Mouse (Mus musculus): ENCODE results near the gene Osbp. TPM values are rescaled to one million over a fixed set of nuclear protein-coding genes. Genes with fewer than 3 reads are reported as not detected.

Gene Osbp
- total RNA-seq, 2 experiments from 2014 or later, result 69.5 to 71.2 TPM

DNA sequence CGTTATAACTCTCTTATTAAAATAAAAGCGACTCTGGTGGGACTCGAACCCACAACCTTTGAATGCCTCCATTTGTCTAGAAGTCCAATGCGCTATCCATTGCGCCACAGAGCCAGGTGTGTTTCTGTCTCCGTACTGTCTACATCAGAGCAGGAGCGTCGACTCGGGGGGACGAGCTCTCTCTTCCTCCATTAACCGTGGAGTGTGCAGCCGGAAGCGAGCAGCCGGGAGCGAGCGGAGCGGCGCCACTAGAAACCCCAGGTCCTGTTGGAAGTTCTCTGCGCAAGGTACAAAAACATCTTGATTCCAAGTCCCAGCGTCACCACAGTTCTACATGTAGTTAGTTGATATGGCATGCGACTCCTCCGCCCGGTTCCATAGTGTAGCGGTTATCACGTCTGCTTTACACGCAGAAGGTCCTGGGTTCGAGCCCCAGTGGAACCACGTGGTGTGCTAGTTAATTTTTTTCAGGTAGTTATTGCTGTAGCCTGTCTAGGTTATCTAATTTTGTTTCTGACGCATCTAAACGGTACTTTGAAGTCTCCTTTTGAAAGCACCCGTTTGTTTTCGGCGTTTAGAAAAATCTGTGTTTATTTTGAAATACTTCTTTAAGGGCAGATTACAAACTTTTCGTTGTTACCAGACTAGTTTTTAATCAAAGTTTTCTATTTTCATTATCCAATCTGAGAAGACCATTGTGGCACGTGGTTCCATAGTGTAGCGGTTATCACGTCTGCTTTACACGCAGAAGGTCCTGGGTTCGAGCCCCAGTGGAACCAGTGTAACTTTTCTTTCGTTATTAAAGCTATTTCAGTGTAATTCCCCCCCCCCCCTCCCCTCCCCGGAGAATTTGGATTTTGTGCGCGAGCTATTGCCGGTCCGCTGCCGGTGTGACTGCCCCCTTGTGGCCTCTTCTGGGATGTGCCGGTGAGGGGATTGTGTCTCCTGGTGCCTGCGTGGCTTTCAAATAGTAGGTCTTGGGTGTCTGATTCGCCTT lies 46.1 kb downstream of the Osbp start:
- peak; percentile 94 for DNase-seq

DNA sequence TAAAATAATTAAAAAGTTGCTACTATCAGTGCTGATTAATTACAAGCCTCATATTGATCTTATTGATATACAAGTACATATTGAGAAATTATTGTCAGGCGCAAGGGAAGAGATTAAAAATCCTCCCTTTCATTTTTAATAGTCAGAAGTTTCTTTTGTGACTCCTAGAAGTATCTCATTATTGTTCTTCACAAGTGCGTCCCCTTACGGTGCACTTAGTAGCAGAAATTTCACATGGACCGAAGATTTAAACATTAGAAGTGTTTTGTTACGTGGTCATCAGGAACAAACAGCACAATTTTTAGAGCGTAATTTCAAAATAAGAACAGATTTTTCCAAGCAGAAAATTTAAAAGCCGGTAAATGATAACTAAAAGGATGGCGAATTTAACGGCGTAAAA lies 46.9 kb downstream of the Osbp start:
- DNase-seq, result no peak

DNA sequence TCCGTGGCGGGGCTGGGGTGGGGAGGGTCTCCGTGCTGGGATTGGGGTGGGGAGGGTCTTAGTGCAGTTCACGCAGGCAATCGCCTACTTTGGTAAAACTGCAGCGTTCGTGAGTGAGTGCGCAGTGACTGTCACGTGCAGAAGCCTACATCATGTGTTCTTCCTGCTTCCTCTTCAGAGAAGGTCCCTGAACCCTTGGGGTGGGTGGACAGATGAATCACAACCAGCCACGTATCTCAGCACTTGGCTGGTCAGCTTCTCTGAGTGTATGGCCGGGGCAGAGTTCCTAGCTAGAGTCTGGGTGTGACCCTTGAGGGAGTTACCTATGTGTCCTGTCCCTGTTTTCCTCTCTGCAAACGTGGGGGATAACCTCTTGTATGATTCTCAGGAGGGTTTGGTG lies 47.5 kb downstream of the Osbp start:
- DNase-seq, result peak; percentile 58

DNA sequence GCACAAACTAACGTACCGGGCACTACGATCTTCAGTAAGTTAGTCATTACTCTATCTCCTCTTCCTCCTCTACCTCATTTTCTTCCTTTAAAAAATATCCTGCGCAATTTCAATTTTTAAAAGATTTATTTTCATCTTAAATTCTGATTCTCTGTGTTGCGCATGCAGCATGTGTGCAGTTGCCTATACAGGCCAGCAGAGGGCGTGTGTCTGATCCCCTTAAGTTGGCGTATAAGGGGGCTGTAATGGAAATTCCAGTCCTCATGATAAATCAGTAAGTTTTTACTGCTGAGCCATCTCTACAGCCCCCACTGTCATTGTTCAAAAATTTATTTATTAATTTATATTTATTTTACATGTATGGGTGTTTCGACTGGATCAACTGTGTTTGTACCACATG lies 50.0 kb downstream of the Osbp start:
- DNase-seq, result no peak

DNA sequence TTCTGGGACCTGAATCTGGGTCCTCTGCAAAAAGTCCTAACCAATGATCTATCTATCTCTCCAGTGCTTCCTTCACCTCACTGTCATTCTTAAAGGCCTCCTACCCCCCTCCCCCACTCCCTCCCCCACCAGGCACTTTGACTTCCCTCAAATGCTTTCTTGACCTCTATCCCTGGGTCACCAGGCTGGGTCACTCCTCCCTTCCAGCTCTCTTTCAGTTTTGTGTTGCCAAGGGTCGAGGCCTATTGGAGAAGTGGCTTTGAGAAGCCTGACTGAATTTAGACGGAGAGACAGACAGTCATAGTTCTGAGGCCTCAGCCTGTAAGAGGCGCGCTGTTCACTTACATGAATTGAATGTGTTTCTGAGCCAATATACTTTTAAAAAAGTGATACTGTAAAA lies 50.5 kb downstream of the Osbp start:
- DNase-seq, result no peak

DNA sequence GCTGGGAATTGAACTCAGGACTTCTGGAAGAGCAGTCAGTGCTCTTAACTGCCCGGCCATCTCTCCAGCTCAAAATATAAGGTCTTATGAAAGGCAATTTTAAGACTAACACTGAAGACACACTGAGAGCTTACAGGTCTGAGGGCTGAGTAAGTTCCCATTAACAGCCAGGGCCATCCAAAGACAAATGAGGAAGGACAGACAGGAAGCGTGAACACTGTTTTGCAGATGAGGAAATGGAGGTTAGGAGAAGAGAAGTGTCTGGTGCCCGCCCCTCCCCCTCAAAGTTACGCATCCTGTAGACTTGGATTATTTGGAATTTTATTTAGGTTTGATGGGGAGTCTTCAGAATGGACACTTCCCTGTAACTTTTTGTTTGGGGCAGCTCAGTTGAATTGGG lies 58.4 kb downstream of the Osbp start:
- DNase-seq, result no peak

DNA sequence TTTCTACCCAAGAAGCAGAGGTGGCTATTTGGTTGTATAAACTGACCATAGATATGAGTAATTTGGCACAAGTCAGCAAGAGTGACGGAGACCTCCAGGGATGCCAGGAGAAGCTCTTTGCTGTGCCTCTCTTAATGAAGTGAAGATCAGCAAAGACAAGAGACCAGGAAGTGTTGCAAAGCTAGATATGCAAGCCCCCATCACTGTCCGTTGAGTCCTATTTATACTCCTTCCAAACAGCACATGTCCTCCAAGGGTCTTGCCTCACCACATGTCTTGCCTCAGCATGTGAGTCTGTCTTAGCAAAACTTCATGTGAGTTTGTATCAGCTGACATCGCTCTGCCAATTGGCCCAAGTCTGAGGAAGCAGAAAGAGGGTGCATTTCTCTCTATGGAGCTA lies 59.6 kb downstream of the Osbp start:
- no peak for DNase-seq

DNA sequence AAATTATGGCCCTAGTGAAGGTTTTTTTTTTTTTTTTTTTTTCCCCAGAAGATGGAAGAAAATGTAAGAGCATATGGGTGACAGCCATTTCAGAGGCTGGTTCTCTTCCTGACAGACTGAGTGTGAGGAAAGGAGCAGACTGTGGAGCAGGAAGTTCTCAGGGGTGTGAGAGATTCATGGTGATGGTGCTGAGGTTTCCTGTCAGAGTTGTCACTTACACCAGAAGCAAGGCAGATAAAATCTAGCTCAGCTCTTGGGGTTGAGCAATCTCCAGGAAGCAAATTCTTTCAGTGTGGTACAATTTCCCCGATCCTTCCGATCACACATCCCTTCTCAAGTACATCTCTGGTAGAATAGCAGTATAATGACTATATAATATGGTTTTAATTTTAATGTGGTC lies 60.9 kb downstream of the Osbp start:
- DNase-seq, result no peak

DNA sequence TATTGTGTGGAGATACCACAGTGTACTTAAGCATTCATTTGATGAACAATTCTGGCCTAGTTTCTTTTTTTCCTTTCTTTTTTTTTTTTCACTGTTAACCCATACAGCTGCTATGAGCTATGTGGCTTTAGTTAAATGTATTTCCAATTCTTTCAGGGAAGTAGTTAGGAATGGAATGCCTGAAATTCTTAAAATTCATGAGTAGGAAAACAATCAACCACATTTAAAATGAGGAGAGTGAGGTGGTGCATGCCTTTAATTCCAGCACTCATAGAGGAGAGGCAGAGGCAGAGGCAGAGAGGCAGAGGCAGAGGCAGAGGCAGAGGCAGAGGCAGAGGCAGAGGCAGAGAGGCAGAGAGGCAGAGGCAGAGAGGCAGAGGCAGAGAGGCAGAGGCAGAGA lies 72.0 kb downstream of the Osbp start:
- no peak for DNase-seq

DNA sequence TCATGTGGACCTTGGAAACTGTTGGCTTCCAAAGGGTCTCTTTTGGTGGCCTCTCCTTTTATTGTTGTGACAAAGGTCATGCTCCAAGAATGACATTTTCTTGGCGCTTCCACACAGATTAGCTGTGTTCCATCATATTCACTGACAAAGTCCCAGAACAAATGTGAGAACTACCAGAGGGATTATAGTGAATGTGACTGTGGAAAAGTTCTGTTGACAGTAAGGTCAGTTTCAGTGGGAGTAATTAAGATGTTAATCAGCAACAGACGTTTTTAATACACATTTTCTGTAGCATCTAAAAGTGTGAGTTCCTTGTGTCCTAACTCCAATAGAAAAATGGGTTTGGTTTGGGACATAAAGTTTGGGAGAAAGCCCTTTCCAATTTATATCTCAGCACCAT lies 75.5 kb downstream of the Osbp start, which contains the start of gene Olfr1423:
Gene Olfr1423, minus strand, starts transcription at position 101 of the 400 bp plus-strand sequence.
- no peak for DNase-seq

DNA sequence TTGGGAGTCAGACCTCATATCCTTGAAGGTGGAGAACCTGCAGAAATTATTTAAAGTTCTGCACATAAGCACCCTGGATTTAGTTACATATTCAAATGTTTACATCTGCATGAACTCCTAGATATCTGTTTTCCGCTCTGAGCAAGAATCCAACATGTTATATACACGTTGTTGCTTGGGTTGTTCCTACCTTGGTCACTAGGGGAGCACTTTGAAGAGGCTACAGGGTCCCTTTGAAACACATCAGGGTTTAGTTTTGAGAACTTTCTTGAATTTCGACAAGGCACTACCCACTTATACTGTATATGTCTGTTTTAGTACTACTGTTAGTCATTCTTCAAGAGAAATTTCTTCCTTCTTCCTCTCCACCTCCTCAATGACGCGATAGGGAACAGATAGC lies 77.4 kb downstream of the Osbp start:
- DNase-seq, result no peak

Small RNAs within 50 kb of the gene (microRNA-seq; reads per million reads assigned to microRNA genes)
- 6.1 to 6.9 reads per million in 2 experiments for gene Mir6994

Other genes with a start within 250 kb of the Osbp start
- not detected for gene Gif, start 218.4 kb upstream of the Osbp start, total RNA-seq (2021)
- gene Mrpl16, start 195.6 kb upstream of the Osbp start, total RNA-seq (2021), result 10 to 100 TPM; 88.3 to 89.9 TPM
- gene Stx3, start 146.5 kb upstream of the Osbp start, total RNA-seq (2021), result 1 to 10 TPM; 5.4 to 6.1 TPM
- gene Olfr1417, start 126.7 kb upstream of the Osbp start, total RNA-seq (2021), result not detected
- gene Olfr1418, start 104.9 kb upstream of the Osbp start, total RNA-seq (2021), result not detected
- gene Olfr1419, start 90.8 kb upstream of the Osbp start, total RNA-seq (2021), result not detected
- not detected for gene Olfr1420, start 79.4 kb upstream of the Osbp start, total RNA-seq (2021)
- 10 to 100 TPM; 37.0 to 41.5 TPM for gene Patl1, start 53.5 kb upstream of the Osbp start, total RNA-seq (2021)
- gene Olfr1423, start 75.4 kb downstream of the Osbp start, total RNA-seq (2021), result not detected
- gene Olfr1424, start 96.7 kb downstream of the Osbp start, total RNA-seq (2021), result not detected
- not detected for gene Olfr1425, start 111.8 kb downstream of the Osbp start, total RNA-seq (2021)
- not detected for gene Olfr1426, start 126.1 kb downstream of the Osbp start, total RNA-seq (2021)
- not detected for gene Olfr1427, start 137.4 kb downstream of the Osbp start, total RNA-seq (2021)
- gene Olfr1428, start 150.0 kb downstream of the Osbp start, total RNA-seq (2021), result not detected
- gene Olfr76, start 157.3 kb downstream of the Osbp start, total RNA-seq (2021), result not detected
- gene Olfr1555-ps1, start 204.2 kb downstream of the Osbp start, total RNA-seq (2021), result not detected
- gene Olfr1431, start 234.7 kb downstream of the Osbp start, total RNA-seq (2021), result not detected